Mouse (Mus musculus) hindbrain, embryonic 10.5 days (tissue): ENCODE results near the gene Phb. TPM values are rescaled to one million over a fixed set of nuclear protein-coding genes. Genes with fewer than 3 reads are reported as not detected.

Experiments used
- DNase-seq: peaks from one replicate; pipeline ENCODE4 v3.0.0-alpha.2; 2017; ENCODE audit warnings: low spot score
- H3K27ac ChIP-seq: fragments of 300-500 bp; sonication (generic); 2 replicates; pipeline ENCODE4 v1.5.1; 2016; ENCODE audit warnings: mild to moderate bottlenecking, moderate library complexity
- H3K27me3 ChIP-seq: fragments of 300-500 bp; sonication (generic); 2 replicates; pipeline ENCODE4 v1.6.1; 2016; ENCODE audit warnings: mild to moderate bottlenecking; ENCODE audit not compliant: poor library complexity, insufficient read depth, severe bottlenecking
- H3K36me3 ChIP-seq: fragments of 300-500 bp; sonication (generic); 2 replicates; pipeline ENCODE4 v1.6.1; 2016; ENCODE audit warnings: mild to moderate bottlenecking, moderate library complexity
- H3K4me1 ChIP-seq: fragments of 300-500 bp; sonication (generic); replicated peaks from 2 replicates; pipeline ENCODE4 v1.6.1; 2016; ENCODE audit warnings: mild to moderate bottlenecking
- H3K4me3 ChIP-seq: fragments of 300-500 bp; sonication (generic); 2 replicates; pipeline ENCODE4 v1.5.1; 2016; ENCODE audit warnings: mild to moderate bottlenecking, moderate library complexity
- H3K9me3 ChIP-seq: fragments of 300-500 bp; sonication (generic); 2 replicates; pipeline ENCODE4 v1.6.1; 2016; ENCODE audit warnings: mild to moderate bottlenecking, moderate library complexity
- WGBS: fragments of 180-500 bp; shearing (Covaris S2); methylation state at CpG from one replicate; pipeline ENCODE4 v1.1.7; 2016; 5-methylcytosine and 5-hydroxymethylcytosine counted together
- polyA plus RNA-seq: library from polyadenylated mRNA; unstranded; fragments of >200 nt; fragmentation: Nextera tagmentation; extraction: Ambion mirVana; gene quantifications from 2 replicates; pipeline ENCODE4 v1.2.1, GENCODE M21; 2016

The Phb gene
- polyA plus RNA-seq, 1 experiment from 2014 or later = 222 TPM

DNA sequence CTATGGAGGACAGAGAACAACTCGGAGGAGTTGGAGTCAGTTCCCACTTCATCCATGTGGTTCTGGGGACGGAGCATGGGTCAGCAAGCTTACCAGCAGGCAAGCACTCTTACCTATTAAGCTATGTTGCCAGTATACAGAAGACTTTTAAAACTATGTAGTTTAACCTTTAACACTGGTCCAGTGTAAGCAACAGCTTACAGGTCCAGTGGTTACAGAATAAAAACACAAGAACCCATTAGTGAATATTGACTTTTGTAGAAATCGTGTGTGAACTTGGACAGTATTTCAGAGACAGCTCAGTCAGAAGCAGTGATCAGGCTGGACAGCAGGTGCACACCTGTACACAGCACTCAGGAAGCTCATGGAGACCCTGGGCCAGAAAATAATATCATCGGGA is 57.7 kb downstream of the Phb start:
- Histone ChIP-seq H3K27ac (no peak overlapping the region), H3K36me3 (no peaks in the 10 kb centered on the region), H3K9me3 (no peaks in the 10 kb centered on the region), H3K27me3 (no peaks in the 10 kb centered on the region), H3K4me3 (no peak overlapping the region), H3K4me1 (no peaks in the 10 kb centered on the region)
- no peak for DNase-seq
- 95% methylated on average over 4 of the region's 4 CpGs for whole genome bisulfite sequencing

DNA sequence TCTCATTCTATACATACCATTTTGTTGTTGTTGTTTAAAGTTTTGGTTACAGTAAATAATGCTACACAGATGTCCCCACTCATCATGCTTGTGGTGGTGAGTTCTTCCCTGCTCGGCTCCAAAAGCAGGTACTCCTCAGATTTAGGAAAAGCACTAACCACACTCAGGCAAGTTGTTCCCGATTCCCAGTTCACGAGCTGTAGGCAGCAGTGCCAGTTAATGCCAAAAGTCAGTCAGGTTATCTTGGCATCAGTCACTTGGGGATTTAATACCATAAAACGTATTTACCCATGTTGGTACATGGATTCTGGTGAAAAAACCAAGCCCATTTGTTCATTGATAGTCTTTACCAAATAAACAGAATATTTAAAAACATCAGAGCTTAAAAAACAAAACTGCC is 59.4 kb downstream of the Phb start:
- no peak for DNase-seq
- 82% methylated on average over 4 of the region's 4 CpGs for WGBS
- Histone ChIP-seq H3K27ac (no peak overlapping the region), H3K27me3 (no peaks in the 10 kb centered on the region), H3K36me3 (no peaks in the 10 kb centered on the region), H3K4me3 (no peak overlapping the region), H3K4me1 (no peaks in the 10 kb centered on the region), H3K9me3 (no peaks in the 10 kb centered on the region)

DNA sequence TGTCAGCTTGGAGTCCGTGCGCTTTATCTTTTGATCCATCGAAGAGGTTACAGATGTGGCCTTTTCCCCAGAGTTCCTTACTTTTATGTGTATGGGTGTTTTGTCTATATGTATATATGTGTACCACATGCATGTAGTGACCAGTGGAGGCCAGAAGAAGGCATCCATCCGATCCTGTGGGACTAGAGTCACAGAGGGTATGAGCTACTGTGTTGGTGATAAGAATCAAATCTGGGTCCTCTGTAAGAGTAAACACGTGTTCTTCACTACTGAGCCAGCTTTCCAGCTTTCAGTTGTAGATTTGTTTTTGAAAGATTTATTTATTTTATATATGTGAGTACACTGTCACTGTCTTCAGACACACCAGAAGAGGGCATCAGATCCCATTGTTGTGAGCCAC is 61.2 kb downstream of the Phb start:
- H3K4me3 ChIP-seq = no peak overlapping the region
- no peak overlapping the region for H3K27ac ChIP-seq
- no peak for DNase-seq
- H3K27me3 ChIP-seq = no peaks in the 10 kb centered on the region
- H3K4me1 ChIP-seq = no peaks in the 10 kb centered on the region
- 93% methylated on average over 5 of the region's 5 CpGs for WGBS
- no peaks in the 10 kb centered on the region for H3K9me3 ChIP-seq
- H3K36me3 ChIP-seq = no peaks in the 10 kb centered on the region

DNA sequence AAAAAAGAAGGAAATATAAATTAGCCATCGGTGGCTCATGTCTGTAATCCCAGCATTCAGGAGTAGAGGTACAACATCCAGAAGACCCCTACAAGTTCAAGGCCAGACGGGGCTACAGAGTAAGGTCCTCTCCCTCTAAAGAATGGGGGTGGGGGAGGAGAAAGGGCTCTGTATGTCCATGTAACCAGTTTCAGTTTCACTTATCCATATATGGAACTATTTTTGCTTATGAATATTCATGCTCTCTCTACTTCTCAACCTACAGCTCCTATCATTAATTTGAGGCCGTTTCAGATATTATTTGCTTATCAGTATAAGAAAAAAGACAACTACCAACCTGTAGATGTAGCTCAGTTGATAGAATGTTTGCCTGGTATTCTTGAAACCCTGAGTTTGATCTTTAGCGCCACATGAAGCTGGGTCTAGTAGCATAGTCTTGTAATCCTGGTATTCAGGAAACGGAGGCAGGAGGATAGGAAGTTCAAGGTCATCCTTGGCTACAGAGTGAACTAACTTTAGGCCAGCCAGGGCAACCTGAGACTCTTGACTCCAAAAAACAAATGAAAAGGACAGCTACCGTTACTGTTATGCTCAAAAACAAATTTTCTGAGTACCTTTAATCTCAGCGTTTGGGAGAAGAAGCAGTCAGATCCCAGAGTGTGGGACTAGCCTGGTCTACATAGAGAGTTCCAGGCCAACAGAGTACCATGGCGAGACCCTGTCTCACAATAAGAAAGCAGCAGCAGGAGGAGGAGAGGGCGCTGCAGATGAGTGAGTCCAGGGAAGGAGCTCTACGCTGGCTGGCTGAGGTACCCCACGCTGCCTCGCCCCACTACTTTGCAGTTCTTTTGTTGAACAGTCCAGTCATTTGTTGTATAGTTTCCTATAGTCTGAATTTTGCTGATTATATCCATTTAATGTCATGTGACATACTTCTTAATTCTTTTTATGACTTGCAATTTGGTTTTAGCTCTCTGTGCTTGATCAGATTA is 62.5 kb downstream of the Phb start:
- Histone ChIP-seq H3K4me1 (no peaks in the 10 kb centered on the region), H3K4me3 (no peak overlapping the region), H3K27me3 (no peaks in the 10 kb centered on the region), H3K27ac (no peak overlapping the region), H3K36me3 (no peaks in the 10 kb centered on the region), H3K9me3 (0 out of 2 replicates have a peak, but pooled peaks cover under 1% of the 10 kb centered on the region)
- no peak for DNase-seq
- 86% methylated on average over 12 of the region's 12 CpGs for WGBS

Other genes starting within 250 kb of the Phb start
- 0.46 and 0.75 TPM in 2 replicates for gene Nxph3, start 152.4 kb upstream of the Phb start, polyA plus RNA-seq
- gene Ngfr, start 79.2 kb upstream of the Phb start, polyA plus RNA-seq = 28.7 and 51.6 TPM in 2 replicates
- 16.7 and 17.2 TPM in 2 replicates for gene Zfp652, start 45.7 kb downstream of the Phb start, polyA plus RNA-seq
- 1.1 and 1.4 TPM in 2 replicates for gene B130006D01Rik, start 56.6 kb downstream of the Phb start, polyA plus RNA-seq
- gene Phospho1, start 157.5 kb downstream of the Phb start, polyA plus RNA-seq = 0.42 and 0.86 TPM in 2 replicates
- gene Gngt2, start 170.3 kb downstream of the Phb start, polyA plus RNA-seq = 7.9 and 8.4 TPM in 2 replicates
- 3.5 and 4.4 TPM in 2 replicates for gene Abi3, start 175.5 kb downstream of the Phb start, polyA plus RNA-seq
- 0.14 and 0.39 TPM in 2 replicates for gene B4galnt2, start 247.9 kb downstream of the Phb start, polyA plus RNA-seq